Mouse (Mus musculus) embryonic stem cell, embryonic (primary cell): ENCODE results near the gene Gadl1.
"Not testable (repeated sequence)": the region's sequence is repeated elsewhere in the genome, so short reads cannot be mapped to it uniquely, and the experiment has no call there.

Experiments
- CTCF ChIA-PET, 4 experiments: fragments of 300-600 bp in 2 of 4; fragments of 350-600 bp in 2 of 4; sonication (Branson Sonifier 250); formaldehyde crosslinking; loops; one replicate each; lab custom pipeline; 2022; ENCODE audit warnings: inconsistent platforms in 2 of 4; lab: Charles Lee
- POLR2A ChIA-PET, 4 experiments: fragments of 300-600 bp in 2 of 4; fragments of 350-600 bp in 2 of 4; sonication (Branson Sonifier 250); formaldehyde crosslinking; loops; one replicate each; lab custom pipeline; 2022; ENCODE audit warnings: antibody characterized with exemption in 4 of 4, inconsistent platforms in 1 of 4; lab: Charles Lee

Gadl1 gene

DNA sequence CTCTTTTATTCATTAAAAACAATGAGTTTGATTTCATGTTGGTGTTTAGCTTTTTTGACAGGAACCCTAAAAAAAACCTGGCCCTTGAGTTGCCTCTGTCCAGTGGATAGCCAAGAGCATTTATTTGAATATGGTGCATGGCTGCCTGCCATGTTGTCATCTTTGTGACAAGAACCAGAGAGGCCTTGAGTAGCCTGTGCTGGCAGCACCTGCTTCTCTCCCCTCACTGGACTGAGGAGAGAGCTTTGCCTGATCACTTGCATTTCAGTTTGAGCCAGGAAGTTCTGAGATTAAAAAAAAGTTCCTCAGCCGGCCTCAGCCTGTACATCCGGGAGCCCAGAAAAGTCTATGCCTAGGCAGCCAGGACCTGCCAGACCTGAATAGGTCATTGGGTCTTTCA, 85.5 kb downstream of the Gadl1 start:
- POLR2A ChIA-PET = no interaction called here

DNA sequence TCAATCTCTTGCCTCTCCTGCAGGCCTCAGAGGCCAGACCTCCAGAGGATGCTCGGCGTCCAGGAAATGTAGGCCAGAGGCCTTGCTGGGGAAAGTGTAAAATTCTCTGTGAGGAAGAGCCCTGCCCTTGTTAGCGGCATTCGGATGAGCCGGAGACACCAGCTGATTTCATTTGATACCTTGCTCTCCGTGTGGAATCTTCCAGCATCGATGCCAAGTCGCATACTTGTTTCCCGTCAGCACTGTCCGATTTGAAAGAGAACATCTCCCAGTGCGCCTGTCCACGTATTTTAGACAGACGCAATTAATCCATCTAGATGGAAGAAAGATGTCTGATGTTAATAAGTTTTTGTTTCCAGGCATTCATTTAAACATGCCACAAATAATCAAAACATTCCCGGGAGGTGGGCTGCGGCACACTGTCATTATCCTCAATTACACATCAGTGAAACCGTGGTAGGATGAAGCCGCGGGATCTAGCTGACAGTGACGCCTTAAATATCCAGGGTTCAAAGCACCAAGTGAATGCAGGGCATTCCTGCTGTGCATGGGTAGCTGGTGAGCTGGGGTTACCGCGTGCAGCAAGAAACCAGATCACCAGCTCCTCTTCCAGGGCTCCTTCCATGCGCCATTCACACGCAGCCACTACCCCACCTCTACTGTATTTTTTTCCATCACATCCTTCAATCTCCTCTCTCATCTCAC, 86.8 kb downstream of the Gadl1 start:
- ChIA-PET POLR2A (no interaction called here), CTCF (interaction anchor here in 1 of 4 experiments (1.3 kb wide), 1 partner anchor 46 kb away, joined by 3 read pairs; no protein-coding TSS in a partner anchor)

More for the DNA sequence above, 85.5 kb downstream of the Gadl1 start:
- CTCF ChIA-PET = interaction anchor here in 1 of 4 experiments (0.6 kb wide), 1 partner anchor 16 kb away, joined by 3 read pairs; no protein-coding TSS in a partner anchor

DNA sequence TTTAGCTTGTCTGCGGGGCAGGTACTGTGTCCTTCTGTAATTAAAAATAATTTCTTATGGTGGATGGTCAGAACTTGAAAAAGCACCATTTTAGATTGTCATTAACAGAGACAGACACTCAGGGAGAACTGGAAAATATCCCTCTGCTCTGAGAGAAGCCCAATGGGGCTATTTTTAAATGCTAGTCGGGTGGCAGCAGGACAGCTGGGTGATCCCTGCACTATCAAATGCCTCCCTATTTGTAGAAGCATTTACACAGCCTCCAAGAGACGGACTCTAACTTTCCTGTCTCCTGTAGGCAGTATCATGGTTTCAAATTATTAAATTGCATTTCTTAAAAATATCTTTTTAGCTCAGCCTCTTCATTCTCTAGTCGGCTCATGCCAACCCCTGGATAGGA, 89.1 kb downstream of the Gadl1 start:
- CTCF ChIA-PET = no interaction called here
- POLR2A ChIA-PET = interaction anchor here in 1 of 4 experiments (0.8 kb wide), 1 partner anchor 17 kb away, joined by 3 read pairs; no protein-coding TSS in a partner anchor

DNA sequence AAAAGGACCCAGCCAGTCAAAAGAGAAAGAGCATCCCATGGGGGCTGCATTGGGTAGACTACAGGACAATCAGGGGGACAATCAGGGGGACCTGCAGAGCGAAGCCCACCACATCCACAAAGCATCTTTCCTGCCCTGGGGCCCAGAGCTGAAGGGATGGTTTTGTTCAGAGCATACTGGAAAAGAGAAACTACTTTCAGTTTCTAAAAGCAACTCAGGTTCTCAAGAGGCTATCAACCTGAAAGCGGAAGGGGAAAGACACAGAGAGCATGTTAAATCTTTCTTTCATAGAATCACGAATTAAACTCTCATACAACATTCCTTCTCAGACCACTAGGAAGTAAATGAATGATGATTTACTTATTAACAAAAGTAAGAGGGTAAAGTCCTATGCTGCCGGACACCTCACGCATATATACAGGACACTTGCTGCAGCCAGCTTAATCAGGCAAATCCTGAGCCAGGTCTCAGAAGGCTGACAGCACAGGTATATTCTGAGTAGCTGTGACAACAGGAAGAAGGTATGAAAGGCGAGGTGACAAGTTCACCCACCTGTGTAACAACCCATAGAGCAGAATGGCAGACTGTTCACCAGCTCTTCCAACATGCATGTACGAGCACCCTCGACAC, 90.2 kb downstream of the Gadl1 start:
- POLR2A ChIA-PET = interaction anchor here in 1 of 4 experiments (0.7 kb wide), 1 partner anchor 1024 kb away, joined by 3 read pairs; no protein-coding TSS in a partner anchor
- CTCF ChIA-PET = no interaction called here

DNA sequence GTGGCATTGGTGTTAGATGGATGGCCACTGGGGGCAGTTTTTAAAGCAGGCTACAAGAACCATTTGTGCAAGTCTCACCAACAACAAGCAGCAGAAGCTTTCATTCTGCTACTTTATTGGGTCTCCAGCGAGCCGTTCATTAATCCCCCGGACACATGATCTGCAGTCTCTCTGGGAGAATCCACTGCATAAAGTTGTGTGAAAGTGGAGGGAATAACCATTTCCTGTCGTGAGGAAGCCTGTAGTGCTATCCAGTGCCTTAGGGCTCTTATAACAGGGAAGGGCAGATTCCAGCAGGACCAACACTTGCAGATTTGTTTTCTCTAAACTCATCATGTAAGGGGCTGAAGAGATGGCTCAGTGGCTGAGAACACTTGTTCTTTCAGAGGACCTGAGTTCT, 104.7 kb downstream of the Gadl1 start:
- CTCF ChIA-PET = no interaction called here
- POLR2A ChIA-PET = no interaction called here

DNA sequence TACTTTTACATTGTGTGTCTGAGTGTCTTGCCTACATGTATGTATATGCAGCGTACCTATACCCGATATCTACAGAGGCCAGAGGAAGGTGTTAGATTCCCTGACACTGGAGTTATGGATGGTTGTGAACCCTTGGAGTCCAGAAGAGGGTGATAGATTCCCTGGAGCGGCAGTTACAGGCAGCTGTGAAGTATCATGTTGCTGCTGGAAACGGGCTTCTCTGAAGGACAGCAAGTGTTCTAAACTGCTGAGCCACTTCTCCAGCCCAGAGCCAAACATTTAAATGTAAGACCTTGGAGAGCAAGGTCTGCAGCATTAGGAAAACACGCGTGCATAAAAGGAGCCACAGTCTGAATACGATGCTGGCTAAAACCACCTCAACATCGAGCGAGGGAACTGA, 107.0 kb downstream of the Gadl1 start:
- POLR2A ChIA-PET = interaction anchor here in 2 of 4 experiments (0.5 to 1.1 kb wide), 2 partner anchors 18 to 795 kb away, joined by 3 to 5 read pairs; no protein-coding TSS in a partner anchor

DNA sequence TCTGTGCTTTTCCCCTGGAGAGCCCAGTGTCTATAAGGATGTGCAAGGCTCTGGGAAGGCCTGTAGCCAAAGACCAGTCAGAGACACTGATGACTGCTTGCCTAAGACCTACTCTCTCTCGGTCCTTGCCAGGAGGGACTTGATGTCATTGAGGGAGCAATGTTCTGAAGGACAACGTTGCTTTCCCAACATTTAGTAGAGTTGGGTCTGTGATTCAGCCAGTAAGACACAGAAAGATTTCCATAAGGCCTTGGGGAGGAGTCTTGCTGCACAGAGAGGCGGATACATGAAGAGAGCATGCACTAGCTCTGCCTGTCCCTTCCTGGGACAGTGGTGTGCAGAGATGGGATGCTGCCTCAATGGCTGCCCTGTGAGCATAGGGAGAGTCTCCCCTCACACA, 107.8 kb downstream of the Gadl1 start:
- POLR2A ChIA-PET = no interaction called here
- CTCF ChIA-PET = no interaction called here

More for the DNA sequence above, 107.0 kb downstream of the Gadl1 start:
- CTCF ChIA-PET = no interaction called here

DNA sequence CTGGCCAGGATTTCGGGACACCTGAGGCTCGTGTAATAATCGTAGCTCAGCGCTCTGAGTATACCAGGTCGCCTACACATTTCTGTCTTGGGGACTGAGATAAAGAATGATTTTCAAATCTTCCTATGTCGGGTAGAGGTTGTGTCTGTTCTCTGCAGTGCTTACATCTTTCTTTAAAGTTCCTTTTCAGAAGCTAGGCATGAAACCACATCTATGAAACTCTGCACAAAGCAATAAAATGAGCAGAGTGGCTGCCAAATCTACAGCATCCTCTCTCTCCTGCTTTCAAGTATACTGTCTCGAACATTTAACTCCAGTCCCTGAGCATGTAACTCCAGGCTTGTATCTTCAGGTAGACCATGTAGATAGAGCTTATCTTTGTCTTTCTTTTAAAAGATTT, 109.3 kb downstream of the Gadl1 start:
- ChIA-PET CTCF (no interaction called here), POLR2A (no interaction called here)

DNA sequence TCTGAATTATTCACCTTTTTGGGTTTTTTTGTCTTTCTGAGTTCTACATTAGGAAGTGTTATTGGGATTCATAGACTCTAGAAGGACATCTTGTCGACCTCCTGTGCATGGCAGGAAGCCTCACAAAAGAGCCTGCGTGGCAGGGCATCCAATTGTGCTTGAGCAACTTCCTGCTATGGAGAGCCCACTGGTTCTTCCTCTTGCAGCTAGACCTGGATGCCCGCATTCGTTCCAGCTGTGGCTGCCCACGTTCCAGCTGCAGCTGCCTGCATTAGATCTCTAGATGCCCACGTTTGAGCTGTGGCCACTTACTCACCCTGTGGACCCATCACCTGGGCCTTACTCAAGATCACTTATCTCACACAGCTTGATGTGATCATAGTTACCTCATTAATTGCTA, 116.1 kb downstream of the Gadl1 start:
- ChIA-PET POLR2A (interaction anchor here in 2 of 4 experiments (0.6 to 0.7 kb wide), 2 partner anchors 133 to 239 kb away, joined by 3 to 4 read pairs; no protein-coding TSS in a partner anchor), CTCF (interaction anchor here in 3 of 4 experiments (1.0 to 1.5 kb wide), 4 partner anchors 8 to 16 kb away, joined by 3 to 6 read pairs (median 3); no protein-coding TSS in a partner anchor)

DNA sequence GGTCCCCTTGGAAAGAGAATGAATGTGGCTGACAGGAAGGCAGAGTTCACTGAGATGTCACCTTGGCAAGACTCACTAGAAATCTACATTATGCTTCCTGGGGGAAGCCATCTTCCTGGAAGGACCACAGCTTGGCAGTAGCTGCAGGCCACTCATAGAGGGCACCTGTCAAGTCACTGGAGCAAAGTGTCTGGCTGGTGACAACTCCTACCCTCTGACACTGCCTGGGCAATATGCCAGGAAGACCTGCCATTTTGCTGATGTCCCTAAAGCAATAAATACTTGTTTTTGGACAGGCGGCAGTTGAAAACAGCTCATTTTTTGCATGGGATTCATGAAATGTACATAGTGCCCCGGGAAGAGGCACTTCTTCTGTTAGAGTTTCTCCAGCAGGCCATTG, 119.8 kb downstream of the Gadl1 start:
- ChIA-PET POLR2A (interaction anchor here in 1 of 4 experiments (0.6 to 0.7 kb wide), 2 partner anchors 18 to 308 kb away, joined by 3 to 5 read pairs; no protein-coding TSS in a partner anchor), CTCF (interaction anchor here in 1 of 4 experiments (1.0 kb wide), 1 partner anchor 158 kb away, joined by 4 read pairs; no protein-coding TSS in a partner anchor)

DNA sequence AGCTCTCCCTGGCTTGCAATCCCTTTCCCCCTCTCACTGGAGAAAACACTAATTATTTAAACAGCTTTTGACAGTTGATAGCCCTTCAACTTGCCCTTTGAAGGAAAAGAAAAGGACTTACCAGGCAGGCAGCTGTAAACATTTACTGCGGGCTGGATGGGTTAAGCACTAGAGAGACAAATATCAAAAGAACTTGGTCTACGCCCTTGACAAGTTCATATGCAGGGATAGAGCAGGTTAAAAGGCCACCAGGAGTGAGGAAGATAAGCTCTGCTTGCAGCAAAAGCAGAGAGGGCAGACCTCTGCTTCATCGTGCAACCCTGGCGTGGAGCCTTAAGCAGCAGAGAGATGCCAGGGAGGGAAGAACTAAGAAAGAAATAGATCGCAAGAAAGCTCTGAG, 123.5 kb downstream of the Gadl1 start:
- CTCF ChIA-PET = interaction anchor here in 3 of 4 experiments (0.7 to 1.8 kb wide), 5 partner anchors 8 to 308 kb away, joined by 3 to 13 read pairs (median 3); no protein-coding TSS in a partner anchor
- POLR2A ChIA-PET = interaction anchor here in 1 of 4 experiments (0.7 kb wide), 1 partner anchor 297 kb away, joined by 4 read pairs; no protein-coding TSS in a partner anchor

DNA sequence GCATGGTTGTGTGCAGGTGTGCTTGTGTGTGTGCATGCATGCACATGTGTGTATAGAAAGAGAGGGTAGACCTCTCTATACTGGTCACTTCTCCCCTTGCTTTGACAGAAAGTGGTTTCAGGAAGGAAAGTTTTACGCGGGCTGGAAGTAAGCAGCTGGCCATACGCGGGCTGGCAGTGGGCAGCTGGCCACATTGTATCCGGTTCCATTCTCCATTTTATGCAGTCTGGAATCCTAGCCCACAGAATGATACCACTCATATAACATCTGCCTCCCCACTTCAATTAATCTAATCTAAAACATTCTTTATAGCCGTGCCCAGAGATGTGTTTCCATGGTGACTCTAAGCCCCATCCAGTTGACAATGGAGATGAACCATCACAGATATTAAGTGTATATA, 129.0 kb downstream of the Gadl1 start:
- POLR2A ChIA-PET = no interaction called here
- CTCF ChIA-PET = no interaction called here

DNA sequence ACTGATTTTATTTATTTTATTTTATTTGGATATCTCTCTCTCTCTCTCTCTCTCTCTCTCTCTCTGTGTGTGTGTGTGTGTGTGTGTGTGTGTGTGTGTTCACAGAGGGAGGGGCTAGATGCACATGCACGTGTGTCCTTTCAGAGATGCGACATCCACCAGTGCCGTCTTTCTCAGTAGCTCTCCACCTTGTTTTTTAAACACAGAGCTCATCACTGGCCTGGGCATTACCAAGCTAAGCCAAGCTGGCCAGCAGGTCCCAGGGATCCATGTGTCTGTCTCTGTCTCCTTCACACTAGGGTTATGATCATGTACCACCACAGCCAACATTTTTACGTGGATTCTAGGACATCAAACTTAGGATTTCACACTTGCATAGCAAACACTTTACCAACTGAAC, 130.7 kb downstream of the Gadl1 start:
- POLR2A ChIA-PET = interaction anchor here in 1 of 4 experiments (0.7 kb wide), 1 partner anchor 113 kb away, joined by 3 read pairs; no protein-coding TSS in a partner anchor
- CTCF ChIA-PET = interaction anchor here (0.6 to 0.8 kb wide), 5 partner anchors 9 to 2000 kb away, joined by 3 to 4 read pairs (median 3); no protein-coding TSS in a partner anchor

DNA sequence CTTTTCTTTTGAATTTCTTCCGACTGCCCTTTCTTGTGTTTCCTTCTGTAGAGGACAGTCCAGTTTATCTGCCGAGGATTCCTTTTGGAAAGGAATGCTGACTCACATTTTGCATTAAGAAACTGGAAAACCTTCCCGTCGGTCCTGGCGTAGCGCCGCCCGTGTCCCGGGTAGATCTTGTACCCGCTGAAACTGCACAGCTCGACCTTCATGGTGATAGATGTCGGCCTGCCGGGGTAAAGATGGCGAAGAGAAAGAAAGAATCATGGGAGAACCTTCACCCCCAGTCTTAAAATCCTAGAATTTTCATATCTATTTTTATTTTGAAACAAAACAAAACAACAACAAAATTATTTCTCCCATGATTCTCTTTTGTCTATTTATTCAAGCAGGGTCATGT, 131.6 kb downstream of the Gadl1 start:
- CTCF ChIA-PET = interaction anchor here in 2 of 4 experiments (1.3 to 2.3 kb wide), 4 partner anchors 8 to 168 kb away, joined by 5 to 13 read pairs (median 8); no protein-coding TSS in a partner anchor
- POLR2A ChIA-PET = not testable (repeated sequence)

DNA sequence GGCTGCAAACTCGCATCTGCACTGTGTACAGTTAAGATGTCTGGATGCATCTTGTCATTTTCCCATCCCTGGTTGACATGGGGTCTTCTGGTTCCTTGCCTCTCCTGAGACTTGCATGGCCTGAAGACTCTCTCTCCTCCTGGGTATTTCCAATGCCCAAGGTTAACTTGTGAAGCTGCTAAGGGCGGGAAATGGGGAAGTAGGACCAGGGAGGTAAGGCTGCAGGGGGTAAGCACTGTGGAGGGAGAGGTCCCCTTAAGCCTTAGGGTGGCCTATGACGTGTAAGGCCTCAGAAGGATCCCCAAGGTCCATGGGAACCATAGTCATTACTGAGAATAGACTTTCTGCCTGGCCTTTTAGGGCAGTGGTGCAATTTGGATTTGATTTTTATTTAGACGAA, 132.1 kb downstream of the Gadl1 start:
- POLR2A ChIA-PET = no interaction called here
- CTCF ChIA-PET = interaction anchor here (0.5 to 2.3 kb wide), 20 partner anchors 8 to 893 kb away, joined by 3 to 13 read pairs (median 3); no protein-coding TSS in a partner anchor

DNA sequence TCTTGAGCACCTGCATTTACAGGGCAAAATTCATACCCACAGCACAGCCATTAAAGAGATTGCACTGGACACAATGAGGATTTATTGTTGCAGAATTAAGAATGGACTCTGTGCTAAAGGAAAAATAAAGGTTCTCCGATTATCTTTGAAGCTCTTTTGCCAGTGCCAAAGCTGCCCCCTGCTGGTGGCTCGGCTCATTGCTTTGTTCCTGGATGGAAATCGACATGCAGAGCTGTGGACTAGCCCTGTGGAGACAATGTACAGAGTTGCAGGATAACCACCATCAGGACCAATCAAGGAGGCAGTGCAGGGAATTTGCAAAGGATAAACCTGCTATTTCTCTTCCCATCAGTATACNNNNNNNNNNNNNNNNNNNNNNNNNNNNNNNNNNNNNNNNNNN, 132.5 kb downstream of the Gadl1 start:
- ChIA-PET POLR2A (no interaction called here), CTCF (interaction anchor here (0.5 to 2.3 kb wide), 23 partner anchors 9 to 893 kb away, joined by 3 to 13 read pairs (median 3); no protein-coding TSS in a partner anchor)

DNA sequence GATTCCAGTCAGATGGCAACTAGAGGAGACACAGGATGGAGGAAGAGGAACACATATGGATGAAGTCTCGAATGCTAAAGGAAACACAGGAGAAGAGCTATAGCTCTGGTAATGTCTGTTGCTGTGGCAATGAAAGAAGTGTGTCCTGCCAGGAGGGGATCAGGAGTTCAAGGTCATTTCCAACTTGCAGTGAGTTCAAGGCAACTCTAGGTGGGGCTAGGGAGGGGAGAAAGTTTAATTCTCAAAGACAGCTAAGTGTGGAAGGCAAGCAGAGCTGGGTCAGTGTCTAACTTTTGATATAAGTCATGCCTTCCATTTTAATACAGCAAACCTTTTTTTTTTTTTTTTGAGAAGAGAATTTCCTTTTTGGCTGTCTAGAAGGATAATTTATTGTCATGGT, 140.7 kb downstream of the Gadl1 start:
- ChIA-PET POLR2A (no interaction called here), CTCF (interaction anchor here in 3 of 4 experiments (0.6 to 1.8 kb wide), 7 partner anchors 8 to 893 kb away, joined by 3 to 7 read pairs (median 4); no protein-coding TSS in a partner anchor)

DNA sequence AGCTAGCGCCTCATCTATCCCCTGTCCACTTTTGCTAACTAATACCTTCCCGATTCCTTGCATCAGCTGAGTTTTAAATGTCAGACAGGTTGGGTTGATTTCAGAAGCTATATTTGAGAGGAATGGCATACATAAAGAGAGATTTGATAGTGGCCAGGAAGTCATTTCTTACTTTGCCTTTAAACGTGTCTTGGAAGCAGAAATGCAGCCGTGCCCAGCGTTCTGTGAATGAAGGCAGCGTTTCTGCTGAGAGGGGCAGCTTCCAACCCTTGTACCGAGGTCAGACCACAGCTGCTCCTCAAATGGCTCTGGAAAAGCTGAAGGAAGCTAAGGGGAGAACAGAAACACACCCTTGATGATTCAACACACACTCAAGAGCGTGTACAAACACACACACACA, 144.7 kb downstream of the Gadl1 start:
- ChIA-PET POLR2A (no interaction called here), CTCF (interaction anchor here in 1 of 4 experiments (0.6 kb wide), 1 partner anchor 1728 kb away, joined by 4 read pairs; no protein-coding TSS in a partner anchor)

DNA sequence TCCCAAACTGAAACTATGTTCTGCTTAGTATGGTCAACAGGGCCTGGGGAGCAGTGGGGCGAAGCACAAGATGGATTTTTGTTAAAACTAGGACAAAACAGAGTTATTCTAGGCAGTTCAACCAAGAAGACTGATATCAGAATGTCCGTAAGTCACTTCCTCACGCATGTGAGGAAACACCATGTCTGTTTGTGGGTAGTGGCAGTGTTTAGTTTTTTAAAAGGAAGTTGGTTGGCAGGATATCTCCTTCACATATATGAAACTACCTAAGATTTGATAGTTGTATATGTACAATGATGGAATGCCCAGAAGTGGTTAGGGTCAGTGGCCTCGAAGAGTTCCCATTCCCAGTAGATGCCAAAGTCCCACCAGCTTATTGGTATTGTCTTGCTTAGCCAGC, 149.2 kb downstream of the Gadl1 start:
- CTCF ChIA-PET = interaction anchor here in 2 of 4 experiments (0.7 to 1.2 kb wide), 2 partner anchors 8 to 17 kb away, joined by 3 to 5 read pairs; no protein-coding TSS in a partner anchor
- POLR2A ChIA-PET = interaction anchor here in 1 of 4 experiments (0.6 kb wide), 1 partner anchor 12 kb away, joined by 3 read pairs; no protein-coding TSS in a partner anchor
